15 mouse cellular contexts compared by ENCODE assay signal in genomic region chr1:107837877-107838276, GRCm38 (mm10).
"Had no signal": no experiment of that assay in that cellular context is flagged by ENCODE, and none has a peak within 500 bp of the region (broad histone marks: within the 10 kb centered on the region; RNA-seq: fewer than 3 reads in every experiment).

No protein-coding gene starts in this region.

- H3K9me3 ChIP-seq: midbrain, embryonic 10.5 days; midbrain, embryonic 12.5 days; neural tube, embryonic 12.5 days; stomach, embryonic 15.5 days had no signal

- DNase-seq: lung, adult 18-20 months; lung, embryonic 14.5 days; lung, postnatal 10 days; lung, postnatal 4 days; midbrain, embryonic 14.5 days; right cerebral cortex, postnatal 14 days; thymus, adult 2 months; thymus, postnatal 25 days; thymus, postnatal 4 days had no signal

- H3K9ac ChIP-seq: lung, embryonic 14.5 days; midbrain, embryonic 12.5 days; neural tube, embryonic 12.5 days; stomach, embryonic 15.5 days had no signal

- H3K4me3 ChIP-seq: midbrain, embryonic 10.5 days; midbrain, embryonic 12.5 days; neural tube, embryonic 12.5 days; stomach, embryonic 15.5 days had no signal

- H3K4me1 ChIP-seq: midbrain, embryonic 10.5 days; midbrain, embryonic 12.5 days; neural tube, embryonic 12.5 days; stomach, embryonic 15.5 days had no signal

- H3K27ac ChIP-seq: midbrain, embryonic 10.5 days; midbrain, embryonic 12.5 days; neural tube, embryonic 12.5 days; stomach, embryonic 15.5 days; stomach, postnatal 0 days had no signal

- ATAC-seq: midbrain, embryonic 16.5 days had no signal

- H3K36me3 ChIP-seq: midbrain, embryonic 10.5 days; midbrain, embryonic 12.5 days; neural tube, embryonic 12.5 days; stomach, embryonic 15.5 days had no signal

- H3K4me2 ChIP-seq: lung, embryonic 14.5 days; midbrain, embryonic 12.5 days; neural tube, embryonic 12.5 days; stomach, embryonic 15.5 days had no signal

- H3K27me3 ChIP-seq: midbrain, embryonic 12.5 days; neural tube, embryonic 12.5 days; stomach, embryonic 15.5 days had no signal
